Mouse (Mus musculus) large intestine, adult 2 months (tissue): ENCODE results near the gene Slc33a1. TPM values are rescaled to one million over a fixed set of nuclear protein-coding genes. Genes with fewer than 3 reads are reported as not detected.
A peak's percentile ranks its signal among the peaks of the same experiment; 100 is the strongest.

Experiments
- DNase-seq: peaks from one replicate; pipeline ENCODE4 v3.0.0-alpha.2; 2012; ENCODE audit warnings: low read depth, low spot score
- WGBS: fragments of 180-500 bp; shearing (Covaris S2); methylation state at CpG from one replicate; pipeline ENCODE4 v1.1.7; 2018; 5-methylcytosine and 5-hydroxymethylcytosine counted together
- polyA plus RNA-seq: library from polyadenylated mRNA; depleted of rRNA; stranded (reverse); fragments of >200 nt; gene quantifications from 2 replicates; pipeline ENCODE4 v1.2.3, GENCODE M21; 2012; rRNA removed

Slc33a1 gene
- 19.5 and 27.3 TPM in 2 replicates for polyA plus RNA-seq

DNA sequence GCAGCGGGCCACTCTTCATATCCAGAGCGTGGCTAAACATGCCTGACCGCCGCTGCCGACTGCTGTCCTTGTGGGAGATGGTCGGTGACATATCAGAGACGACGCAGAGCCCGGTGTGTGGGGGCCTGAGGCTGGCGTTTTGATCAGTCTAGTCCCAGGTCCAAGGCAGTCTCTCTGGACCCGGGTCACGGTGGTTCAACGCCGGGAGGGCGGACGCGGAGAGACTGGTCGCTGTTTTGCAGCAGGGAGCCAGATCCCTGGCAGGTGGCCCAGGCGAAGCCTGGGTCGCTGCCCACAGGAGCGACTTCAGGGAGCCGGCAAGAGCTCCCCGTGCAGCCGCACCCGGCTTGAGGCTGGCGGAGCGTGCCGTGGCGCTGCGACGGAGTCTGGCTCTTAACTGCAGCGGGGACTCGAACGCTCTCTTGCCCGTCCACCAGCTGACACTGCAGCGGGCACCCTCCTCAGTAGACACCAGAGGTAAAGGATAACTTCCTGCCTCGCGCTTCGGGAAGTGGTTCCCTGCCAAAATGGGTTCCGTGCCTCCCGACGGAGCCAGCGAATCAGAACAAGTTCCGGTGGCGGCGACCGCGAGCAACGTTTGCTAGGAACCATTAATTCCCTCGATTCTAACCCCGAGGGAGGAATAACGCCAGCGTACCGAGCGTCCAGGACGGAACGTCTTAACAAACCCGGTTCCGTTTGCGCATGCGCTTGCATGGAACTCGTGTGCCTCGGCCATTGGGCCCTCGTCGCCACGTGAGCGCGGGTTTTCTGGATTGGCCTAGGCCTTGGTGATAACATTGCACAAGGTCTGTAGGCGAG lies at the start of gene Slc33a1:
Gene Slc33a1 (minus strand): TSS at position 669 of the 822 bp plus-strand sequence.
- WGBS = under 1% methylated on average over 69 of the region's 69 CpGs

DNA sequence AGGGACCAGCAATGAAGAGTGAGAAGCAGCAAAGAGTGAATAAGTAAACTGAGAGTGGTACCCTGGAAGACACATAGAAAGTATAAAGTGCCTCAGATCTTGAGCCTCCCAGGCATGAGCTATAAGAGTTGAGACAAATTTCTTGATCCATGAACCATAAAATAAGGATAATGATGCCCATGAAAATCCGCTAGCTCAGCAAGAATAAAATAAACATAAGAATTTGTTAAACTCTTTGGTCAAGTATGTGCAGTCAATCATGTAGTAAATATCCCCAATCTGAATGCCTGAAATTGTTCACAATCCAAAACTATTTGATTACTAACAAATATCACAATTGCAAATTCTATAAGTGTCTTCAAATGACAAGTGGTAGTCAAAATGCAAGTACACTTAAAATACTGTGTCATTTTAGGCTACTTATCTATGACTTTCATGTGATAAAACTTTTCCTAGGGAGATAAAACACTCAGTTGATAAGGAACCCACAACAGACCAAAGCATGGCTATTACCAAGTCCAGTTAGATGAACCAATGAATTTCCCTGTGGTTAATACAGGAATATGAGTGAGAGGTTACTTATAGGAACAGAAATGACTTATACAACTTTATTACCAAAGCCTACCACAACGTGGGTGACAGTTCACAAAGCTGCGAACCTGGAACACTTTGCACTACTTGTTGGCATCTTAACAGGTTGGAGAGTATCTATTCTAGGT lies 24.3 kb upstream of the Slc33a1 start:
- 94% methylated on average over 3 of the region's 3 CpGs for WGBS
- no peak for DNase-seq

More for the DNA sequence above, at the start of gene Slc33a1:
- DNase-seq = peak; percentile 100

DNA sequence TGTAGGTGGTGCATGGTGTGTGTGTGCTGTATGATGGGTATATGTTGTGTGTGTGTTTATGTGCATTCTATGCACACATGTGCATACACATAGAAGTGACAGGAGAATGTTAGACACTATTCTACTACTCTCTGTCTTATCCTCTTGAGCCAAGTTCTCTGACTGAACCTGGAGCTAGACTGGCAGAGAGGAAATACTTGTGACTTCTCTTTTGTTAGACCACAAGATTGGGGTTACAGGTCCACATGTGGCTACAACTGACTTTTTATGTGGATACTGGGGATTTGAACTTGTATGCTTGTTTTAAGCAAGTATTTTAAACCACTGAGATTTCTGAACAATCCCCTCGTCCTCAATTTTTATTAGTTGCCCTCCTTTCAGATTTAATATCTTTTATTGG lies 22.1 kb upstream of the Slc33a1 start:
- 76% methylated on average over 1 of the region's 1 CpGs for WGBS
- DNase-seq = no peak

DNA sequence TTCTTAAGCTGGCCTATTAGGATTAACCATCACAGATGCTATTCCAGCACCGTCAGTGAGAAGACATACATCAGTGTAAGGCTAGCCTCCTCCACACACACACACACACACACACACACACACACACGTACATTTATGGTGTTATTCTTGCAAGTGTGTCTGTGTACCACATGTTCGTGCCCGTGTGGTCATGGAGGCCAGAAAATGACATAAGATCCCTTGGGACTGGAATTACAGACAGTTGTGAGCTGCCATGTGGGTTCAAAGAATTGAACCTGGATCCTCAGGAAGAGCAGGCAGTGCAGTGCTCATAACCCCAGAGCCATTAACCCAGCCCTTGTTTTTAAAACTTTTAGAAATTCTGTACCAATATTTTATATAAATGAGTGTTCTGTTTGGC lies 13.3 kb upstream of the Slc33a1 start:
- WGBS = 76% methylated on average over 4 of the region's 4 CpGs
- DNase-seq = no peak

DNA sequence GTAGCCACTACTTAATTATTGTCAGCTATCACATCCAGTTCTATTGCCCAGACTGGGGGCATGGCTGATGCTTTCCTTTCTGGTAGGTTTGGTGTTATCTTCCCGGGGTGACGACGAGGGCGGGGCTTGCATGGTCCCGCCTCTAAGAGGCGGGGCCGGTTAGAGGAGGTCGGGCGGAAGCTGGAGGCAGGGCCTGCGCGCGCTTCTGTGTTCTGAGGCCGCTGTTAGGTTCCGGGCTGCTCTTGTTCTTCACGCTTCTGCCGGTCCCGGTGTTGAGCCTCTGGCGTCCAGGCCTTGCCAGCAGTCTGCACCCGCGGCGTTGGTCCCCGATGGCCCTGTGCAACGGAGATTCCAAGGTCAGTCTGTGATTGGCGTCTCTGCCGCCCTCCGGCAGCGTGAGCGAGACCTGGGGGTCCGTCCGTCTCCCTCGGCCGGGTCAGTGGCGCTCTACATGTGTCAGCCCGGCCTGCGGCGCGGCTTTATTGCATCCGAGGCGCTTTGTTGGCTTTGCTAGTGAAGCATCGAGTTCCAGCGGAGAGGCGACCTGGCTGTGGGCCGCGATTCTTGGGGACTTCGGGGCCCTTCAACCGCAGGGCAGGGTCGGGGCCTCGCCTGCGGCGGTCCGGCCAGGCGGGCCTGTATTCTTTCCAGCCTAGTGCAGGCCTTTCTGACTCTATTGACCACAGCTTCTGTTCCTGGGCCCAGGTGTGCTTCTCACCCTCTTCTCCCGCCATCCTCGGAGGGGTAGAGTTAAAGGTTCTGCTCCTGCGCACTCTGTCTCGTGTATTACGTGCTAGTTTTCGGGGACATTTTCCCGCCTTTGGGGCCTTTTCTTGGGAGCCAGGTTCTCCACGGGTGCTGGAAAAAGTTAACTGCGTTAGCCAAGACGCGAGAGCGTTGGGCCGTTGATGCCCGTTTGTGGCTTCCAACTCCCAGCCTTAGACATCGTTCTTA lies 11.7 kb upstream of the Slc33a1 start, which contains the start of gene Gmps:
Gene Gmps (plus strand): TSS at position 152 of the 954 bp plus-strand sequence.
- WGBS = under 1% methylated on average over 67 of the region's 67 CpGs

DNA sequence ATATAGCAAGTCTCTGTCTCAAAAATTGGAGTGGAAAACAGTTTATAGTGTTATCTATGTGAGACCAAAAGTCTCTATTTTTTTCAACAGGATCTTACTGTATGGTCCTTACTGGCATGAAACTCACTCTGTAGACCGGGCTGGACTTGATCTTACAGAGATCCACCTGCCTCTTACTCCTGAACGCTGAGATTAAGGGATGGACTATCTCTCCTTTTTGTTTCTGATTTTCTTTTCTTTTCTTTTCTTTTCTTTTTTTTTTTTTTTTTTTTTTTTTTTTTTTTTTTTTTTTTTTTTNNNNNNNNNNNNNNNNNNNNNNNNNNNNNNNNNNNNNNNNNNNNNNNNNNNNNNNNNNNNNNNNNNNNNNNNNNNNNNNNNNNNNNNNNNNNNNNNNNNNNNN lies 1.4 kb upstream of the Slc33a1 start:
- DNase-seq = no peak
- WGBS = 75% methylated on average over 2 of the region's 2 CpGs

More for the DNA sequence above, 11.7 kb upstream of the Slc33a1 start, which contains the start of gene Gmps:
- peak; percentile 86 for DNase-seq

DNA sequence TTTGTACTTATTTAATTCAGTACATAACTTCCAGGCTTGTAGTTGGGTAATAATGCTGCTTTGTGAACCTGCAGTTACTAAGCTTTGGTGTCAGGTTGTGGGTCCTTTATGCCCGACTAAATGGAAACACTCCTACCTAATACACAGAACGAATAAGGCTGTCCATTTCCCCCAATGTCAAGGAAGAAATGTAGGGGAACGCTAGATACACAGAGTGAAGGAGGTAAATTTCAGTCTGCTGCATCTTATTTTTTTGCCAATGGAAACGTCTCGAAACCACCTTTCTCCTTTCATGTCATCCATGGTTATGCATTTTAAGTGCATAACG lies 318 bp upstream of the Slc33a1 start:
- WGBS = 81% methylated on average over 6 of the region's 6 CpGs
- no peak for DNase-seq

DNA sequence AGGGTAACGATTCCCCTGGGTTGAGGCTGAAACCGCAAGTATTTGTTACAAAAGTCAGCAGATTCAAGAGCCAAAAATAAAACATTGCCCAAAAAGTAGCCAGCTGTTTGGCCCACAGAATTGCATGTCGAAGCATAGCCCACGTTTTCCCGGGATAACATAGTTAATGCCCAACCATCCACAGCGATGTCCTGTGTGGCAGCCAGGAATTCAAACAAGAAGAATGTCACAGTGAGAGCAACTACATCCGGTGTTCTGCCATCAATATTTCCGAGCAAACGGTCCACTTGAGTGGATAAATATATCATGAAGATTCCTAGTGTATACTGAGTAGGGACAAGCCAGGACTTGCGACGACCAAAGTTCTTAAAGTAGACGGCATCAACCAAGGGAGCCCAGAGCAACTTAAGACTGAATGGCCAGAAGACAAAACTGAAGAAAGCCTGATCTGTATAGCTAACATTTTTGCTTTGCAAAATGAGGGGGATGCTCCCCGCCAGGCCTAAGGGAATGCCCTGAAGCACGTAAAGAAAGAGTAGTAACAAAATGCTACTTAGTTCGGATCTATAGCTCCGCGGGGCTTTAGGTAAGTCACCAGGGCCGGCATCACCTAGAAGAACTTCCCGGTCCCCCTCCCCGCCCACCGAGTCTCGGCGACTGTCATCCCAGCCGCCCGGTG lies 1.0 kb downstream of the Slc33a1 start:
- no peak for DNase-seq
- 2% methylated on average over 25 of the region's 25 CpGs for WGBS

DNA sequence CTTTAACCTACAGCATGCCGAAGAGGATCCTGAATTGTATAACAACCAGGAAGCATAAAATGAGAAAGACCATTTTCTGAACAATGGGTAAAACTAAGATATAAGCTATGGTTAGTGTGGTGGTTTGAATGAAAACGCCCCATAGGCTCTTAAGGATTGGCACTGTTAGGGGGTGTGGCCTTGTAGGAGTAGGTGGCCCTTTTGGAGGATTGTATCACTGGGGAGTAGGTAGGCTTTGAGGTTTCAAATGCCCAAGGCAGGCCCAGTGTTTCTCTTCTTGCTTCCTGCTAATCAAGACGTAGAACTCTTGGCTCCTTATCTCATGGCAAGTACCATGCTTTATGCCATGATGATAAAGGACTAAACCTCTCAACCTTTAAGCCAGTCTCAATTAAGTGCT lies 14.7 kb downstream of the Slc33a1 start:
- 85% methylated on average over 3 of the region's 3 CpGs for WGBS

DNA sequence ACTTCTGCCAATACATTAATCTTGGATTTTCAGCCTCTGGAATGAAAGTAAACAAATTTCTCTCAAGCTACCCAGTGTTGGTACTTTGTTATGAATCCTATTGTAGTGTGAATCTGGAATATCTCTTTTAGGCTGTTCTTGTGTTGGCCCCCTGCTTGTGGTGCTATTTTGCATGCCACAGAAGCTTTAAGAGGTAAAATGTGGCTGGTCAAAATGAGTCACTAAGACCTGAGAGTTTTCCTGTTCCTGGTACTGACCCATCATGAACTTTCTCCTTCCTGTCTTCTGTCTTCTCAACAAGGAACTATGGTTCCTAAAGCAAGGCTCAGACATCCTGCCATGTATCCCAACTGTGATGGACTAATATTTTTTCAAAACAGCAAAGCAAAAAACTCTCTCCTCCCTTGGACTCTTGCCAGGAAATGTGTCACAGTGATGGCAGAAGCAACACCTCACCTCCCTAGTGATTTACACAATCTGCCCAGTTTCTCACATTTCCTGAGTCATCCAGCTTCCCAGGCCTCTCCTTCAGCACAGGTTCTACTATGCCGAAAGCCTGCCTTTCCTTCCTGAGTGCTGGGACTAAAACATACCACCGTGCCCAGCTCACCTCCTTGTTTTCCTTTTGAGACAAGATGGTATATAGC lies 23.2 kb downstream of the Slc33a1 start:
- DNase-seq = no peak
- WGBS = 74% methylated on average over 2 of the region's 2 CpGs

More for the DNA sequence above, 14.7 kb downstream of the Slc33a1 start:
- DNase-seq = no peak

DNA sequence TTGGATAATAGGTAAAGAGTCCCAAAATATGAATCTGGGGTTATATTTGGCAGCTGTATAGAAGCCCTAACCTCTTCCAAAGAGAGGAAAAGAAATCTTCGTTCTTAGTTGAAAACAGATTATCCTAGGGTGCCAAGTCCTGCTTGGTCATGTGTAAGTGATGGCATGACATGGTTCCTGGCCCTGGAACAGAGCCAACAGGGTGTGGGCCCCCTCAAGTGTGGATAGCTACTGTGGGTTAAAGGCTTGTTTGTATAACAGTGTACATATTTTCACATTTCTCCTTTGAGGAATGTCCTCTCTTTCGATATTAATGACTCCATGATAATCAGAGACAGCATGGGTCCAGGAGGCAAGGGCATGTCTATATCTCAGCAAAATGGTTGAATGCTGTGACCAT lies 25.6 kb downstream of the Slc33a1 start:
- WGBS = 70% methylated on average over 2 of the region's 2 CpGs
- DNase-seq = no peak

DNA sequence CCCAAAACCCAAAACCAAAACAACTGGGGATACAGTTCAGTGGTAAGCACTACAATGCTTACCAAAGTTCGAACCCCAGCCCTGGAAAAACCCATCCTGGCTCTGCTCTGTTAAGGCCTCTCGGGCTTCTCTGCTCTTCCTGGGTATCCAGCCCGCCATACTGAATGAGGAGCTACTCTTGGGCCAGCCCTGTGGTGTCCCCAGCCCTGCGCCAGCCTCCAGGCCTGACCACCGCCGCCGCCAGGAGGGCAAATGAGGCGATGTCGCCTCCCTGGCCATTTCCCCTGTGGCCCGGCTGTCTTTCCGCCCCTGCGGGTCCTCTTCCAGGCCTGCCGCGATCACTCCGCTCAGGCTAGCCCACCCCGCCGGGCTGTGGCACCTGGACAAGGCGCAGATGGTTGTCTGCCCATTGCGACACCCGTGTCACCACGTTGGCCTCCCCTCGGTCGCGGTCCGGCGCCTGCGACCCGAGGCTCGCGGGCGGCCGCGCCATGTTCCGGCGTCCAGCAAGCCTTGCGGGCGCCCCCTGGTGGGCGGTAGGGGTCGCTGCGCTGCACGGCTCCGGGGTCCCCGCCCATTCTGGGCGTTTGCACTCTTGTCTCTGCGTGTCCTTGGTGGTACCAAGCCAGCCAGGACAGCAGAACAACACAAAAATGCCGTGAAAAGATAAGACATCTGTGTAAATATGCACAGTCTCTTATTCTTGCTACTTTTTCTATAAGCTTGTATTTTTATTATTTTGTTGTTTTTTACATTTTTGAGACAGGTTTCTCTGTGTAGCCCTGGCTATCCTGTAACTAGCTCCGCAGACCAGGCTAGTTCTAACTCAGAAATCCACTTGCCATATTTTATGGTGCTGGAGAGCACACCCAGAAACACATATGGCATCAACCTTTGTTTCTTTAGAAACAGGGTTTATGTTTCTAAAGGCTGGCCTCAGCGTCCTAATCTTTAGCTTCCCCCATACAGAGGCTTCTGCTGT lies 35.4 kb downstream of the Slc33a1 start, which contains the start of gene E130311K13Rik:
Gene E130311K13Rik (minus strand): TSS at position 595 of the 982 bp plus-strand sequence.
- DNase-seq = peak; percentile 55
- 5% methylated on average over 48 of the region's 48 CpGs for WGBS

DNA sequence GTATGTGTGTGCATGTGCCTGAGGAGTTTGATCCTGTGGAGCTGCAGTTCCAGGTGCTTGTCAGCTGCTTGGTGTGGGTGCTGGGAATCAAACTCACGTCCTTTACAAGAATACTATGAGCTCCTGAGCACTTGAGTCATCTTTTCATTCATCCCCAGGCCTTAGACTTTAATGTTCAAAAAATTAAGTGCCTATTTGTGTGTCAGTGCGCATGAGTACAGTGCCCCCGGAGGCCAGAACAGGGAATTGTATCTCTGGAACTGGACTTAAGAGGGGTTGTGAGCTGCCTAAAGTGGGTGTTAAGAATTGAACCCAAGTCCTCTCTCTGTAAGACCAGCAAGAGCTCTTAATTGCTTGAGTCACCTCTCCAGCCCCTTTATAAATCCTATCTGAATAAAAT lies 44.9 kb downstream of the Slc33a1 start:
- no peak for DNase-seq
- 73% methylated on average over 3 of the region's 3 CpGs for WGBS

DNA sequence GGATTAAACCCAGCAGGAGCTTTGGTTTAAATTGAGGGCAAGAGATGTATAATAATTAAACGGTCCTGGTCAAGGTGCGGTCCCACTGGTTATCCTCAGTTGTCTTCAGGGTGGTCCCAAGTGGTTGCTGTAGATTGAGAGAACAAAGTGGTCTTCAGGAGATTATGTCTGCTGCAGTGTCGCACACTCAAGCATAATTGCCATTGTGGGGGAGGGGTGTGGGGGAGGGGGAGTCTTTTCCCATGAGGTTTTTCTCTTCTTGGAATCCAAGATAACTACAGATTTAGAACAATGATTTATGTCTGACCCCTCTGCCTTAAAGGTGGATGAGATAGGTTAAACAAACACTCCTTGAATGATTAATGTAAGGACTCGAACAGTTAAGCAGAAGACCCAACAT lies 54.3 kb downstream of the Slc33a1 start:
- DNase-seq = no peak
- WGBS = 82% methylated on average over 4 of the region's 4 CpGs

DNA sequence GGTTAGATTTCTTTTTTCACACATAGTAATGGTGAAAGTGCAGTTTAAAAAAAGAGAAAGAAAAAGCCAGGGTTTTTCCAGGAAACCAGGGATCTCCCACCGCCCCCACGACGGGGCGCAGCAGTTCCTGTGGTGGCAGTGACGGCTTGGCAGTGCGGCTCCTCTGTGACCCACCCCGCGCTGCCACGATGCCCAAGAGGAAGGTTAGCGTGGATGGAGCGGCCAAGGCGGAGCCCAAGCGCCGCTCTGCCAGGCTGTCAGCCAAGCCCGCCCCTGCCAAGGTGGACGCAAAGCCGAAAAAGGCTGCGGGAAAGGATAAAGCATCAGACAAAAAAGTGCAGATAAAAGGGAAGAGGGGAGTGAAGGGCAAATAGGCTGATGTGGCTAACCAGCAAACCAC lies 59.3 kb downstream of the Slc33a1 start:
- 2% methylated on average over 18 of the region's 18 CpGs for WGBS
- DNase-seq = no peak

DNA sequence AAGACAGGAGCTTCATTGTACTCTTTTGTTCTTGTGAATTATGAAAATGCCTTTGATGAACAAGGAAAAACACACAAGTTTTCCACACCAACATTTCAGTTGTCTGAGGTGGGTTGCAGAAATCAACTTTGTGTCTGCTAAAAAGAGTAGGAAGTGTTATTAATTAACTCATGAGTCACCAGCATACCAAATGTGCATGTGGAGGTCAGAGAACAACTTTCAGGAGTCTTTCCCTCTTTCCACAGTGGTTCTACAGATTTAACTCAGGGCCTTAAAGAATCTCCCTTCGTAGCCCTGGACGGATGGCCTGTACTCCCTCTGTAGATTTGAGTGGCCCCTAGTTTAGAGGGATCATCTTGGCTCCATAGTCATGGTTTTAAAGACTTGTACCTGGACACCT lies 60.4 kb downstream of the Slc33a1 start:
- 50% methylated on average over 2 of the region's 2 CpGs for WGBS

DNA sequence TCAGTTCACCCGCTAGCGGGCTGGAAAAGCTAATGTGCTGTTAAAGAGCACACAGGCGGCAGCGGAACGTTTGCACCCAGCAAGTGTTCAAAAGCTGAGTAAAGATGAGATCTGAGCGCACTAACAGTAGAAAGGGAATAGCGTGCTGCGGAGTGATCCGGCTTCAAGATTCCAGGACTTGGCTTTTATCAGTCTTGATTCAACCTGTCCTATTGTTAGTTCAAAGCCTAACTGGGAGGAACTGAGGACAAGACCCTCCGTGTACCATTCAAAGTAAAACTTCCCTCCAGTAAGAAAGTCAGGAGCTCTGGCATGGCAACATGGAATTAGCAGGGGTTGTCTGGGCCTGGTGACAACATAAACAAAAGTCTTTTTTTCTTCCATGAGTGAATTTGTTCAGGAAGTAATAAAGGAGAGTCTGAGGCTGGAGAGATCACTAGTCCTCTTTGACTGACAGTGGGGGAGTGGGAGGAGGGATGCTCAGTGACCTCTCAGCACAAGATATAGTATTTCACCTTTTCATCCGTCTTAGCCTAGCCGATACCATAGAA lies 64.5 kb downstream of the Slc33a1 start:
- WGBS = 16% methylated on average over 12 of the region's 12 CpGs

More for the DNA sequence above, 60.4 kb downstream of the Slc33a1 start:
- no peak for DNase-seq

More for the DNA sequence above, 64.5 kb downstream of the Slc33a1 start:
- no peak for DNase-seq
